Mouse (Mus musculus): Measurements from ENCODE around the gene Hoxa1.

- TF ChIP-seq POLR2A (IDR thresholded peaks at IDR 0.05; ENCODE audit: borderline replicate concordance, extremely low read depth, insufficient read depth, insufficient read length, poor library complexity, severe bottlenecking) (no peak), CTCF (IDR thresholded peaks at IDR 0.05; ENCODE audit: borderline replicate concordance, extremely low read depth, insufficient read depth, insufficient read length) (no peak)
Observed at GRCm38 (mm10) chr6:52171331-52171730, 13.2 kb upstream of the Hoxa1 start.

Data from brain, embryonic 14.5 days (tissue).